Mouse (Mus musculus): ENCODE data around the gene Atrnl1.

- TF ChIP-seq CHD2 (IDR thresholded peaks at IDR 0.05; ENCODE audit: low read depth, low read length) (no peak), MAFK (IDR thresholded peaks at IDR 0.05; ENCODE audit: insufficient read depth, low read depth, low read length) (no peak)
Observed at GRCm38 (mm10) chr19:57725326-57725725, 114.5 kb downstream of the Atrnl1 start.
